Mouse (Mus musculus): ENCODE measurements around the gene Mgat4b.

DNA sequence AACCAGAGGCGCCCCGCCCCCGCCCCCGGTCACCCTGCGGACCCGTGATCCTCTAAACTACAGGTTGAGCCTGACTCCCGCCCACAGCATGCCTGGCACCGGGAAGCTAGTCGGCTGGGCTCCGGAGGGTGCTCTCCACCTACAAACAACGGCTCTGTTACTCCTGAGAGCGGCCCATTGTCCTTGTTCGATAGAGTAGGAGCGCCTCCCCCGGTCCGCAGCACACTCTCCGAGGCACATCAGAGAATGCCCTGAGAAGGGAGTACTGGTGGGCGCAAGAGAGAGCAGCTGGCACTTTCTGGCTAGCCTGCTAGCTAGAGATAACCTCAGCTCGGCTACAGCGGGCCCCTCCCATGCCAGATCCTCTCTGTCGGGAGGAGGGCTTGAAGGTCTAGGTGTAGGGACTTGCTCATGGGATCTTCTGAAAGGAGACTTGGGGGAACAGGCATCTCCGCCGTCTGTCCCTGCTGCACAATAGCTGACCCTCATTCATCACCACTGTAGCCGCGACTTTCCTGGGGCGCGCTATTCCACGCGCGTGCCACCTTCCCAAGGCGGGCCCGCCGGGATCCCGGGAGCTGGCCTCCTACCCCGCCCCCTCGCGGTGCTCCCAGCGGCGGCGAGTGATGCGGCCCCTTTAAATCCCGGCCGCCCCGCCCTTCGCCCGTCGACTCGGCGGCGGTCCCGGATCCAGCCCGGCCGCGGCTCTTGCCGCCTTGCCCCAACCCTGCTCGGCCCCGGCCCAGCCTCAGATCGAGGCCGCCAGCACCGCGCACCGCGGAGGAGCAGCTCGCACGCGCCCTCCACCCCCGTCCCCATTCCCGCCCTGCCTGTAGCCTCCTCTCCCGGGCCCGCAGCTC is 14.2 kb downstream of the Mgat4b start:
- peak; percentile 78 for TF ChIP-seq GATA1 (IDR thresholded peaks at IDR 0.05; ENCODE audit: low read length)
- peak; percentile 91 for TF ChIP-seq TAL1 (IDR thresholded peaks at IDR 0.05; ENCODE audit: low read length)
